Mouse (Mus musculus) heart, postnatal 4 days (tissue): ENCODE measurements at regions not wholly inside any gene's neighbourhood (a gene's known extent, or its start where the extent isn't known, plus 50 kb on each side); places are given as distances from the start of the nearest gene placed in this dataset.

Experiments used
- DNase-seq: peaks from one replicate; pipeline ENCODE4 v3.0.0; 2021

GRCm38 (mm10) chr12:50929641-50930040, 280.7 kb upstream of the Prkd1 start:
- DNase-seq: no peak

- no peak for DNase-seq
Measured at GRCm38 (mm10) chr12:50926234-50926633, 277.3 kb upstream of the Prkd1 start.

GRCm38 (mm10) chr12:50921739-50922138, 272.8 kb upstream of the Prkd1 start:
- no peak for DNase-seq

GRCm38 (mm10) chr12:50899609-50900447, 250.9 kb upstream of the Prkd1 start:
- DNase-seq: no peak

- DNase-seq: no peak
Measured at GRCm38 (mm10) chr12:50897606-50898166, 248.8 kb upstream of the Prkd1 start.

DNA sequence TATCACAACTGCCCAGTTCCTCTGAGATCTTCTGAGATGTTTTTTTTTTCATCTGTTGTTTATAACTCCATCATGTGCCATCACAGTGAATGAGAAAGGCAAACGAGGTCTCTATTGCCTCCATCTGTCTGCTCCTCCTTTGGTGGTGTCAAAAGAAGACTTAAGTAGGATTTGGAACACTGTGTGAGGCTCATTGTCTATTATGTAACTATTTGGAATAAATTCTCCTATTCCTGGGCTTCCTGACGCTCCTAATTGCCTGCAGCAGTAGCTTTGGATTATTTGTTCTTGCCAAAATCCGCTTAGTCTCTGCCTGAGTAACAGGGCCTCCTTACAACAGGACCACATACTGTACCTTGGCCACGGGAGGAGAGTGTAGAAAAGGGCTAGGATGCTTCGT, 244.7 kb upstream of the Prkd1 start:
- no peak for DNase-seq

- DNase-seq: no peak
Measured at GRCm38 (mm10) chr12:50875796-50876195, 226.9 kb upstream of the Prkd1 start.

DNA sequence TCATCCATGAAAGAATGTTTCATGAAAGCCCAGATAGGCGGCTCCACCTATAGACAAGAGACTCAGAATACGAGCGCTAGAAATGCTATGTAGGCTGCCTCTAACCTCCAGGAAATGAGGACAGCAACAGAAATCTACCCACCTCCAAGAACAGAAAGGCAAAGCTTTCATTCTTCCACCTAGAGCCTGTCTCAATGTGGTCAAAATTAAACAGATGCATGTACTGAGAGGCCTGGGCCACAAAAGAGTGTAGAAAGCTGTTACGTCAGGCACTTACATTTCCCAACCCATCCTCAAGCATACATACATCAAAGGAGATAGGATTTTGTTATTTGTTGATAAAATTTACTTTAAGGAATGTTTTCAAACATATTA, 225.1 kb upstream of the Prkd1 start:
- DNase-seq: no peak

DNA sequence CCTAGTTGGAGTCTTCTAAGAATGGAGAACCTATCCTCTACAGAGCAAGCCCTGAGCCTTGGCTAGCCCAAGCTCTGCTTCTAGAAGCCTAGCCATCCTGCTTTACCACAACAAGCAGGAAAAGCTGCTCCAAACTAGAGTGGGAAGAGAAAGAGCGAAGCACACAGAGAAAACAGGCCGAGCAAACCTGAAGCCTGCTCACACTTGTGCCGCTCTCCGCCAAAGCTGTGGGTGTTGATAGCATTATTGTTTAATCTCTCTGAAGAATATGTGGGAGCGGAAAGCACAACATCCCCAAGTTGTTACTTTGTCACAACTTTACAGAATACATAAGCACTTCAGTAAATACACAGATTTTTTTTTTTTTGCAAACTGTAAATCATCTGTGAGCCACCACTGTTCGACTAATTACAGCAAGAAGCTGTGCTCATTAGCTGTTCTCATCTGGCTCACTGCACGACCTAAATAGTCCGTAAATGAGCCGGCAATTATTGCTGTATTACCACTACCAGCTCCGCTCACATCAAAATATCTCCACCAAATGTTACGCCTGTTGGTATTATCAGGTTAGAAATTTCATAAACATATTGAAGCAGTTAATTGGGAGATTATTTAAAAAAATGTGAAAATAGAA, 224.6 kb upstream of the Prkd1 start:
- no peak for DNase-seq

DNA sequence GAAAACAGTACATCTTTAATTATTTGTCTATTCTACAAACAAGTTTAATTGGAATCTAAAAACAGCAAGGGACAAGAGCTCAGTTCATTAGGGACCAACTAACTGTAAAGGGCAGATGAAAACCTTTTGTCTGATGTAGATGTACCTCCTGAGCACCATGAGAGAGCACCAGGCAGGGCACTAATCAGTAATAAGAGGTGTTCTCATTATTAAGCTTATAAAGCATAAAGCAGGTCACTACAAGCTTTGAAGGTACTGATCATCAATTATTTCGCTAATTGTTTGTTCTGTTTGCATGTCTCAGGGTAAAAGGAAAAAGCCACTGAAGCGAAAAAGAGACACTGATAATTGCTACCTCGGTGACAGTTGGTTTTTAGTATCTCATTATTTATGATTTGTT, 202.7 kb upstream of the Prkd1 start:
- no peak for DNase-seq

GRCm38 (mm10) chr12:50847976-50848375, 199.1 kb upstream of the Prkd1 start:
- DNase-seq: no peak

DNA sequence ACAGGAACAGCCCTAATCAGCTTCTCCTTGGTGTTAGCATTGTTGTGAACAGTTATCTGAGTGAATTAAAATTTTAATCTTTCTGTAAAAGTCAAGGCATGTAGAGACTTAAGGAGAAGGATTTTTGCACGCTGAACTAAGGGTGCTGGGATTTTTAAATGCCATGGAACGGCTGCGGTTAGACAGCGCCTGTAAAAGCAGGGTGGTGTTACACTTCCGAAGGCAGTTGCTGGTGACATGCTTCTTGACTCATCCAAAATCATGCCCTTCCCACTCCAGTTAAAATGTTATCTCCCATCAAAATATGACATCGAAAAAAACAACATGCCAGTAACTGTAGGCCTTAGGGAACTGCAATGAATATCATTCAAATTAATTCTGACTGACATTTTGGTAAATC, 193.8 kb upstream of the Prkd1 start:
- DNase-seq: no peak

GRCm38 (mm10) chr12:50839391-50839790, 190.5 kb upstream of the Prkd1 start:
- no peak for DNase-seq

GRCm38 (mm10) chr12:50808731-50809281, 159.9 kb upstream of the Prkd1 start:
- DNase-seq: no peak

GRCm38 (mm10) chr12:50804391-50804790, 155.5 kb upstream of the Prkd1 start:
- no peak for DNase-seq

- no peak for DNase-seq
Measured at GRCm38 (mm10) chr12:50765156-50765940, 116.5 kb upstream of the Prkd1 start.

- no peak for DNase-seq
Measured at GRCm38 (mm10) chr12:50764457-50764856, 115.6 kb upstream of the Prkd1 start.

DNA sequence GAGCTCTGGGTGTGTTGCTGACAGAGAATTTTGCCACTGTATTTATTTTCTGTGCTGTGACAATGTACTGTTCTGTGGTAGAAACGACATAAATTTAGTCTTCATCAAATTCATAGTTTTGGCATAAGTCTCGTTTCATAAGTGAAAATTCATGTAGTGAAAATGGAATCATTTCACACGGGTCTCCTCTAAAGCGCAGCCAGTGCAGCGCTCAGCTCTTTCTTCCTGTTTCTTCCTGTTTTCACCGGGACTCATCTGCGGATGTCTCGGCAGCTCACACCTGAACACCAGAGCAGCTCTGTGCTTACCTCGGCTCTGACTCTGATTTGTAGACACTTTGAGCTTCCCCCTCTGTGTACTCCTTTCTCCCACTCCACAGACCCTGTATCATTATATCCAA, 85.2 kb upstream of the Prkd1 start:
- no peak for DNase-seq

DNA sequence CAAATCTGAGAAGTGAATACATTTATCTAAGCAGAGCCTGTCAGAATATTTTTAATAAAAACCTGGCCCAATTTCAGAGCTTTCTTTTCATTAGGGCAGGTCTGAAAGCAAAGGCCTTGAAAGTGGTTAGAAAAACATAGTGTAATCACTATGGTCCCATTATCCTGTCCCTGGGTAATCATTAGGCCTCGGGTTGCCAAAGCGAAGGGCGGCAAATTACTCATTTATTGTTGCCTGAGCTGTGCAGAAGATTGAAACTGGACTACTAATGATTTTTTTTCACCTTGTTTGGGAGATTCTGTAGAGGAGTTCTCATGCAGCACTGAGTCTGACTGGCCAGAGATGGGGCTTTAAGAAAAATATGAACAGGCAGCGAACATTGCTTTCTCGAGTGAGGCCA, 63.7 kb upstream of the Prkd1 start:
- DNase-seq: no peak

DNA sequence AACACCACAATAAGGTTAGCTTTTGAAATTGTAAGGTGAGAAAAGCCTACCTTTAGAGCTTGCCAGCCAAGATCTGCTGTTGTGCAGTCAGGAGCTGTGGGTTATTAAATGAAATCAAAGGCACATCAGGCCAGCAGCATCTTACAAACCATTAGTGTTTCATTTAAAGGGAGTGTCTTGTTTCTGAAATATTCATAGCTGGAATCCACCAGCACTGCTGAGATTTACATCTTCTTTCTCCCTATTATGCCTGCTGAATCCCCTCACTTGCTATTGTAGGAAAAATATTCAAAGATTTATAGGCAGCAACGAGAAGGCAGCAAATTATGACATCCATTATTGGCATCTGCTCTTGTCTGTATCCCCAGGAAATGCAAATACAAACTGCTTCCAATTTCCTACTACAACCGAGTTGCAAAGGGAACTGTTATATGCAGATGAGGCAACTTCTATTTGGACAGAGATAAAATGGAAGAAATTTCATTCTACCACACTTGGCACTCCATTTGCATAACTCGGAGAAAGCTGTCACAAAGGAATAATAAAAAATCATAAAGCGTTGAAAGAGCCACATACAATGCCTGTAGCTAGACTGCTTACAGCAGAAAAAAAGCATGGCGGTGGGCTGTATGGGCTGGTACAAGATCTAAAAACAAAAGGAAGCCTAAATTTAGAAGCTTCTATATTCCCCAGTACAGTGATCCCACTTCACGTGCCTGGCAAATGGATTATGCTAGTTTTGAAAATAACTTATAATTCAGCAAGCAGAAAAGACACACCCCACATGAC, 60.3 kb upstream of the Prkd1 start:
- DNase-seq: no peak

DNA sequence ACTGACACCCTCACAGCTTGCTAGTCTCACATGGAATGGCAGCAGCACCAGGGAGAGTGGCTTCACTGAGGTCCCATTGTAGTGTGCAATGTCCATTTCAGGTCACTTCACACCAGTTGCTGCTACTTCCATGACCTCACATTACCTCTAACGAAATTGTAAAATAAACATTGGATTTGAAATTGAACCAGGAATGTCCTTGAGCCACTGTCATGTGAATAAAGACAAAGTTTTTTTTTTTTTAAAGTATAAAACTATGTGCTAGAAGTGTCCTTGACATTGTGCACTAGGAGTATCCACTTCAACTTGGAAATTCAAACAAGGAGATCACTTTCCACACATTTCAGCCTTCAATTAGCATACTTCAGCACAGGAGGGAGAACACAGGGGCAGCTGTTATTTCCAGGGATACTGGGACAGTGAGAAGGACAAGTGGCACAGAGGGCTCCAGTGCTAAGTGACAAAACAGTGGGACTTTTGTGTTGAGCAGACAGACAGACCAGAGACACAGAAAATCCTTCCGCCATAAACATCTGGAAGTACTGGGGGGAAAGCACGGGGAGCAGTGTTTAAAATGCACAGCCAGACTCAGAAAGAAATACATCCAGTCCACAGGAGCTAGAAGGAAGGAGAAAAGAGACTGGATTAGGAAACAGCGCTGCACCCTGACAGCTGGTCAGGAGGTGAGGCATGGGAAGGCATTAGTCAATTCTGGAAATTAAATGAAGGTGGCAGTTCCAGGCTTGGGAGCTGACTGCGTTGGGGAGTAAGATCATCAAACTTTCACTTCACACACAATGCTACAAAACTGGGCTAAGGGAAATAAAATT, 49.9 kb upstream of the Prkd1 start:
- DNase-seq: no peak
